Mouse (Mus musculus): ENCODE measurements at regions not wholly inside any gene's neighbourhood (a gene's known extent, or its start where the extent isn't known, plus 50 kb on each side); places are given as distances from the start of the nearest gene placed in this dataset.

GRCm38 (mm10) chr3:155349185-155349584 is 256.0 kb downstream of the Lrriq3 start:
- Histone ChIP-seq H3K4me2 (ENCODE audit: low read length) (no peak overlapping the region), H3K9ac (ENCODE audit: low read length) (no peak overlapping the region), H3K9me3 (ENCODE audit: control insufficient read depth, low read length) (no peaks in the 10 kb centered on the region), H3K27me3 (ENCODE audit: control insufficient read depth, insufficient read depth, low read length) (no peaks in the 10 kb centered on the region), H3K36me3 (ENCODE audit: control insufficient read depth, insufficient read depth, low read length) (no peaks in the 10 kb centered on the region), H3K27ac (replicated peaks in 1 of 2; ENCODE audit: control insufficient read depth in 1 of 2, insufficient read depth in 1 of 2, low read depth in 2 of 2, low read length in 2 of 2) (no peak overlapping the region), H3K4me1 (ENCODE audit: control insufficient read depth in 2 of 2, insufficient read depth in 2 of 2, low read length in 2 of 2) (no peaks in the 10 kb centered on the region), H3K4me3 (ENCODE audit: control insufficient read depth in 1 of 2, insufficient read depth in 1 of 2, low read depth in 1 of 2, low read length in 2 of 2) (no peak overlapping the region)
- ATAC-seq (ENCODE audit: insufficient number of reproducible peaks, insufficient read depth, low FRiP score, low read depth), result no peak
- WGBS, result 92% methylated on average over 1 of the region's 1 CpGs

GRCm38 (mm10) chr3:155351636-155352035 is 258.4 kb downstream of the Lrriq3 start:
- H3K27me3 ChIP-seq (ENCODE audit: control insufficient read depth, insufficient read depth, low read length), result no peaks in the 10 kb centered on the region
- H3K9me3 ChIP-seq (ENCODE audit: control insufficient read depth, low read length), result no peaks in the 10 kb centered on the region
- no peaks in the 10 kb centered on the region for H3K36me3 ChIP-seq (ENCODE audit: control insufficient read depth, insufficient read depth, low read length)
- H3K9ac ChIP-seq (ENCODE audit: low read length), result no peak overlapping the region
- H3K4me3 ChIP-seq (ENCODE audit: control insufficient read depth in 1 of 2, insufficient read depth in 1 of 2, low read depth in 1 of 2, low read length in 2 of 2), result no peak overlapping the region
- H3K4me1 ChIP-seq (ENCODE audit: control insufficient read depth in 2 of 2, insufficient read depth in 2 of 2, low read length in 2 of 2), result no peaks in the 10 kb centered on the region
- no peak for ATAC-seq (ENCODE audit: insufficient number of reproducible peaks, insufficient read depth, low FRiP score, low read depth)
- 71% methylated on average over 2 of the region's 2 CpGs for WGBS
- no peak overlapping the region for H3K4me2 ChIP-seq (ENCODE audit: low read length)
- no peak overlapping the region for H3K27ac ChIP-seq (replicated peaks in 1 of 2; ENCODE audit: control insufficient read depth in 1 of 2, insufficient read depth in 1 of 2, low read depth in 2 of 2, low read length in 2 of 2)

DNA sequence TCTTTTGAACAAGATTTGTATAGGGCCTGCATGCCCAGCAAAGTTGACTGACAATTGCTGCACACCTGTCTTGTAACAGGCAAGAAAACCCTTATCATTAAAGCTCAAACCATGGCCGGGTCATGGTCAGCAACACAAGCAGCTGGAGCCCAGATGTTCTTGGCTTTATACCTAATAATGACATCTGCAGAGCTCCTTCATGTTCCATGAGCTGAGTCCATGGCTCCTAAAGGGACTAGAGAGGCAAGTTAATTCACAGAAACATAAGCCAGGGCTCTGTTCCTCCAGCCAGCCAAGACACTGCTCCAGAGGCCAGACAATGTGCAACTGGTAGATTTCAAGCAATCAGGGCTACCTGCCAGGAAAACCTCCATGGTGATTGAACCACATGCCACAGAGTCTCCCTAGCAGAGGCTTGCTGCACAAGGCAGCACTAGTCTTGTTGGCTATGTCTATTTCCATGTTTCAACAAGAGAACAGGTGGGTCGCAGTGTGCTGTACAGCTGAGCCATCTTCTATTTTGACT is 259.1 kb downstream of the Lrriq3 start:
- WGBS, result 74% methylated on average over 2 of the region's 2 CpGs
- no peaks in the 10 kb centered on the region for H3K4me1 ChIP-seq (ENCODE audit: control insufficient read depth in 2 of 2, insufficient read depth in 2 of 2, low read length in 2 of 2)
- H3K4me3 ChIP-seq (ENCODE audit: control insufficient read depth in 1 of 2, insufficient read depth in 1 of 2, low read depth in 1 of 2, low read length in 2 of 2), result no peak overlapping the region
- ATAC-seq (ENCODE audit: insufficient number of reproducible peaks, insufficient read depth, low FRiP score, low read depth), result no peak
- no peak overlapping the region for H3K9ac ChIP-seq (ENCODE audit: low read length)
- no peak overlapping the region for H3K4me2 ChIP-seq (ENCODE audit: low read length)
- no peaks in the 10 kb centered on the region for H3K9me3 ChIP-seq (ENCODE audit: control insufficient read depth, low read length)
- H3K27me3 ChIP-seq (ENCODE audit: control insufficient read depth, insufficient read depth, low read length), result no peaks in the 10 kb centered on the region
- H3K36me3 ChIP-seq (ENCODE audit: control insufficient read depth, insufficient read depth, low read length), result no peaks in the 10 kb centered on the region
- H3K27ac ChIP-seq (replicated peaks in 1 of 2; ENCODE audit: control insufficient read depth in 1 of 2, insufficient read depth in 1 of 2, low read depth in 2 of 2, low read length in 2 of 2), result no peak overlapping the region

DNA sequence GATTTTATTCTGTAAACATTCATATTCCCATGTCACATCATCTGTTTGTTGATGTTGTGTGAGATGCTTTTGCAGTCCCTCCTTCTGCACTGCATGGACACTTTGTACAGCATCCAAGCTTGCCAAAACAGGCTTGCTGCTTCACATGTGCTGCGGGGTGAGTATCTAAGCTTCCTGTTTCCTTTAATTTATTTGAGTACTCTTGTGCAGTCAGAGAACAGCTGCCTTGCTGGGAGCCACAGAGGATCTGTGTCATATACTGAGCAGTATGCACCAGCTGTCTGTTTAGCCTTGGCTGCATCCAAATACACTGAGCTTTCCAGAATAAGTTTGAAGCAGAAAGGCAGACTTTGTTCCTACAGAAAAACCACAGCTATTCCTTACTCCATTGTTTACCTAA is 267.2 kb downstream of the Lrriq3 start:
- H3K4me3 ChIP-seq (ENCODE audit: control insufficient read depth in 1 of 2, insufficient read depth in 1 of 2, low read depth in 1 of 2, low read length in 2 of 2), result no peak overlapping the region
- 74% methylated on average over 1 of the region's 1 CpGs for WGBS
- H3K4me1 ChIP-seq (ENCODE audit: control insufficient read depth in 2 of 2, insufficient read depth in 2 of 2, low read length in 2 of 2), result no peaks in the 10 kb centered on the region
- H3K27ac ChIP-seq (replicated peaks in 1 of 2; ENCODE audit: control insufficient read depth in 1 of 2, insufficient read depth in 1 of 2, low read depth in 2 of 2, low read length in 2 of 2), result no peak overlapping the region
- no peaks in the 10 kb centered on the region for H3K27me3 ChIP-seq (ENCODE audit: control insufficient read depth, insufficient read depth, low read length)
- ATAC-seq (ENCODE audit: insufficient number of reproducible peaks, insufficient read depth, low FRiP score, low read depth), result no peak
- no peak overlapping the region for H3K9ac ChIP-seq (ENCODE audit: low read length)
- H3K36me3 ChIP-seq (ENCODE audit: control insufficient read depth, insufficient read depth, low read length), result no peaks in the 10 kb centered on the region
- H3K9me3 ChIP-seq (ENCODE audit: control insufficient read depth, low read length), result no peaks in the 10 kb centered on the region
- H3K4me2 ChIP-seq (ENCODE audit: low read length), result no peak overlapping the region

GRCm38 (mm10) chr3:155370716-155371115 is 277.5 kb downstream of the Lrriq3 start:
- H3K4me2 ChIP-seq (ENCODE audit: low read length), result no peak overlapping the region
- no peak overlapping the region for H3K4me3 ChIP-seq (ENCODE audit: control insufficient read depth in 1 of 2, insufficient read depth in 1 of 2, low read depth in 1 of 2, low read length in 2 of 2)
- no peak overlapping the region for H3K27ac ChIP-seq (replicated peaks in 1 of 2; ENCODE audit: control insufficient read depth in 1 of 2, insufficient read depth in 1 of 2, low read depth in 2 of 2, low read length in 2 of 2)
- no peak for ATAC-seq (ENCODE audit: insufficient number of reproducible peaks, insufficient read depth, low FRiP score, low read depth)
- no peaks in the 10 kb centered on the region for H3K27me3 ChIP-seq (ENCODE audit: control insufficient read depth, insufficient read depth, low read length)
- no peak overlapping the region for H3K9ac ChIP-seq (ENCODE audit: low read length)
- H3K36me3 ChIP-seq (ENCODE audit: control insufficient read depth, insufficient read depth, low read length), result no peaks in the 10 kb centered on the region
- no peaks in the 10 kb centered on the region for H3K4me1 ChIP-seq (ENCODE audit: control insufficient read depth in 2 of 2, insufficient read depth in 2 of 2, low read length in 2 of 2)
- no peaks in the 10 kb centered on the region for H3K9me3 ChIP-seq (ENCODE audit: control insufficient read depth, low read length)

GRCm38 (mm10) chr3:155373591-155373990 is 280.4 kb downstream of the Lrriq3 start:
- H3K9ac ChIP-seq (ENCODE audit: low read length), result no peak overlapping the region
- no peaks in the 10 kb centered on the region for H3K36me3 ChIP-seq (ENCODE audit: control insufficient read depth, insufficient read depth, low read length)
- no peak overlapping the region for H3K4me3 ChIP-seq (ENCODE audit: control insufficient read depth in 1 of 2, insufficient read depth in 1 of 2, low read depth in 1 of 2, low read length in 2 of 2)
- H3K27me3 ChIP-seq (ENCODE audit: control insufficient read depth, insufficient read depth, low read length), result no peaks in the 10 kb centered on the region
- no peak overlapping the region for H3K27ac ChIP-seq (replicated peaks in 1 of 2; ENCODE audit: control insufficient read depth in 1 of 2, insufficient read depth in 1 of 2, low read depth in 2 of 2, low read length in 2 of 2)
- H3K4me2 ChIP-seq (ENCODE audit: low read length), result no peak overlapping the region
- no peaks in the 10 kb centered on the region for H3K9me3 ChIP-seq (ENCODE audit: control insufficient read depth, low read length)
- no peak for ATAC-seq (ENCODE audit: insufficient number of reproducible peaks, insufficient read depth, low FRiP score, low read depth)
- H3K4me1 ChIP-seq (ENCODE audit: control insufficient read depth in 2 of 2, insufficient read depth in 2 of 2, low read length in 2 of 2), result no peaks in the 10 kb centered on the region
- 83% methylated on average over 1 of the region's 1 CpGs for WGBS

- H3K4me3 ChIP-seq (ENCODE audit: control insufficient read depth in 1 of 2, insufficient read depth in 1 of 2, low read depth in 1 of 2, low read length in 2 of 2), result no peak overlapping the region
- no peaks in the 10 kb centered on the region for H3K27me3 ChIP-seq (ENCODE audit: control insufficient read depth, insufficient read depth, low read length)
- H3K27ac ChIP-seq (replicated peaks in 1 of 2; ENCODE audit: control insufficient read depth in 1 of 2, insufficient read depth in 1 of 2, low read depth in 2 of 2, low read length in 2 of 2), result no peak overlapping the region
- H3K9ac ChIP-seq (ENCODE audit: low read length), result no peak overlapping the region
- WGBS, result 69% methylated on average over 4 of the region's 4 CpGs
- no peak overlapping the region for H3K4me2 ChIP-seq (ENCODE audit: low read length)
- no peaks in the 10 kb centered on the region for H3K9me3 ChIP-seq (ENCODE audit: control insufficient read depth, low read length)
- H3K36me3 ChIP-seq (ENCODE audit: control insufficient read depth, insufficient read depth, low read length), result no peaks in the 10 kb centered on the region
- no peaks in the 10 kb centered on the region for H3K4me1 ChIP-seq (ENCODE audit: control insufficient read depth in 2 of 2, insufficient read depth in 2 of 2, low read length in 2 of 2)
- no peak for ATAC-seq (ENCODE audit: insufficient number of reproducible peaks, insufficient read depth, low FRiP score, low read depth)
Observed at GRCm38 (mm10) chr3:155381910-155382309, 288.7 kb downstream of the Lrriq3 start.

GRCm38 (mm10) chr3:155382817-155383216 is 289.6 kb downstream of the Lrriq3 start:
- Histone ChIP-seq H3K36me3 (ENCODE audit: control insufficient read depth, insufficient read depth, low read length) (no peaks in the 10 kb centered on the region), H3K9me3 (ENCODE audit: control insufficient read depth, low read length) (no peaks in the 10 kb centered on the region), H3K4me3 (ENCODE audit: control insufficient read depth in 1 of 2, insufficient read depth in 1 of 2, low read depth in 1 of 2, low read length in 2 of 2) (no peak overlapping the region), H3K27me3 (ENCODE audit: control insufficient read depth, insufficient read depth, low read length) (no peaks in the 10 kb centered on the region), H3K4me2 (ENCODE audit: low read length) (no peak overlapping the region), H3K4me1 (ENCODE audit: control insufficient read depth in 2 of 2, insufficient read depth in 2 of 2, low read length in 2 of 2) (no peaks in the 10 kb centered on the region), H3K9ac (ENCODE audit: low read length) (no peak overlapping the region), H3K27ac (replicated peaks in 1 of 2; ENCODE audit: control insufficient read depth in 1 of 2, insufficient read depth in 1 of 2, low read depth in 2 of 2, low read length in 2 of 2) (no peak overlapping the region)
- no peak for ATAC-seq (ENCODE audit: insufficient number of reproducible peaks, insufficient read depth, low FRiP score, low read depth)
- 71% methylated on average over 2 of the region's 2 CpGs for WGBS

Measured in heart, embryonic 14.5 days (tissue).